Mouse (Mus musculus) heart, adult 9 months (tissue): Measurements from ENCODE around the gene Fpr-rs4.
"Not testable (repeated sequence)": the region's sequence is repeated elsewhere in the genome, so short reads cannot be mapped to it uniquely, and the experiment has no call there.

ENCODE experiments used
- DNase-seq, 2 experiments: peaks; one replicate each; pipeline ENCODE4 v3.0.0; 2022; ENCODE audit warnings: low spot score in 2 of 2

The Fpr-rs4 gene

GRCm38 (mm10) chr17:18021433-18021832 lies at the start of gene Fpr-rs4:
Fpr-rs4 (plus strand) TSS chr17:18021733.
- DNase-seq: no peak

GRCm38 (mm10) chr17:17973443-17973842 lies 48.1 kb upstream of the Fpr-rs4 start:
- no peak for DNase-seq

- DNase-seq: not testable (repeated sequence)
Measured at GRCm38 (mm10) chr17:17981232-17981631, 40.3 kb upstream of the Fpr-rs4 start.

- no peak for DNase-seq
Measured at GRCm38 (mm10) chr17:18004752-18005151, 16.8 kb upstream of the Fpr-rs4 start.

GRCm38 (mm10) chr17:18049124-18049523 lies 27.6 kb downstream of the Fpr-rs4 start, which contains the start of gene Vmn2r124:
Vmn2r124 (plus strand) TSS chr17:18049424.
- no peak for DNase-seq
